Mouse (Mus musculus) intestine, embryonic 14.5 days (tissue): ENCODE results near the gene Creb3l2. TPM values are rescaled to one million over a fixed set of nuclear protein-coding genes. Genes with fewer than 3 reads are reported as not detected.
A peak's percentile ranks its signal among the peaks of the same experiment; 100 is the strongest.

ENCODE experiments used
- ATAC-seq: fragments of 200-750 bp; cut with Nextera tagmentation; replicated peaks from 2 replicates; pipeline ENCODE4 v1.8.0; 2017; ENCODE audit warnings: low read depth, moderate number of reproducible peaks, moderate TSS enrichment, moderate library complexity; ENCODE audit not compliant: low FRiP score, low TSS enrichment
- DNase-seq: peaks from one replicate; pipeline ENCODE4 v3.0.0-alpha.2; 2018; ENCODE audit warnings: low spot score
- H3K27ac ChIP-seq: fragments of 300-500 bp; sonication (generic); 2 replicates; pipeline ENCODE4 v1.5.1; 2014; ENCODE audit warnings: low read depth, mild to moderate bottlenecking, control low read depth
- H3K27me3 ChIP-seq: fragments of 300-500 bp; sonication (generic); replicated peaks from 2 replicates; pipeline ENCODE4 v1.6.1; 2014; ENCODE audit warnings: low read length, control low read depth; ENCODE audit not compliant: control insufficient read depth, insufficient read depth
- H3K36me3 ChIP-seq: fragments of 300-500 bp; sonication (generic); 2 replicates; pipeline ENCODE4 v1.6.1; 2014; ENCODE audit warnings: low read length, control low read depth; ENCODE audit not compliant: control insufficient read depth, insufficient read depth
- H3K4me1 ChIP-seq: fragments of 300-500 bp; sonication (generic); replicated peaks from 2 replicates; pipeline ENCODE4 v1.6.1; 2014; ENCODE audit warnings: low read length, control low read depth, mixed read lengths; ENCODE audit not compliant: control insufficient read depth, insufficient read depth
- H3K4me2 ChIP-seq: fragments of 300-500 bp; sonication (generic); 2 replicates; pipeline ENCODE4 v1.6.1; 2014; ENCODE audit warnings: low read length
- H3K4me3 ChIP-seq: fragments of 300-500 bp; sonication (generic); 2 replicates; pipeline ENCODE4 v1.5.1; 2014; ENCODE audit warnings: low read depth, low read length, control low read depth, mixed read lengths
- H3K9ac ChIP-seq: fragments of 300-500 bp; sonication (generic); 2 replicates; pipeline ENCODE4 v1.6.1; 2014; ENCODE audit warnings: mild to moderate bottlenecking, low read length
- H3K9me3 ChIP-seq: fragments of 300-500 bp; sonication (generic); 2 replicates; pipeline ENCODE4 v1.6.1; 2016; ENCODE audit warnings: low read length, control low read depth; ENCODE audit not compliant: control insufficient read depth
- WGBS: fragments of 180-500 bp; shearing (Covaris S2); extraction: QIAGEN DNeasy Blood & Tissue Kit; methylation state at CpG from one replicate; pipeline ENCODE4 v1.1.7; 2014; 5-methylcytosine and 5-hydroxymethylcytosine counted together
- polyA plus RNA-seq: library from polyadenylated mRNA; unstranded; fragments of >200 nt; fragmentation: Nextera tagmentation; extraction: Ambion mirVana; gene quantifications from 2 replicates; pipeline ENCODE4 v1.2.1, GENCODE M21; 2014

The Creb3l2 gene
- polyA plus RNA-seq, 1 experiment from 2014 or later = 22.9 TPM

DNA sequence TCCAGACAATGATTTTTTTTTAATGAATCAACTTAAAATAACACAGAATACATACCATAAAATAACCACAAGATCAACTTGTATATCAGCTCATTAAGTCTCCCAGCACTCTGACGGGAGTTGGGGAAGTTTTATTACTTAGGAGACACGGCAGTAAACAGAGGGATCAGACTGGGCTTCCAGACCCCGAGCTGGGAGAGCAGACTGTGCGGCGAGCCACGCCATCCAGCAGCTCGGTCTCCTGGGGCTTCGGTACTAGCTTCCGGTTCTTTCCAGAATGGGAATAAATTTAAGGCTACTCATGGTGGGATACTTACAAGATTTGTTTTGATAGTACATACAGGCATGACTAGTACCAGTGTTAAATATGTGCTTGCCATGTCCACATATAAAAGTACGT, 109.1 kb downstream of the Creb3l2 start:
- Histone ChIP-seq H3K4me3 (no peak overlapping the region), H3K27me3 (no peaks in the 10 kb centered on the region), H3K4me1 (peaks cover 5% of the 10 kb centered on the region; the same call in 1 of the 2 replicates), H3K36me3 (peaks cover 62% of the 10 kb centered on the region), H3K27ac (no peak overlapping the region), H3K4me2 (no peak overlapping the region), H3K9me3 (no peaks in the 10 kb centered on the region), H3K9ac (no peak overlapping the region)
- 0 out of 2 replicates have a peak, but pooled peaks have one; percentile 41 for ATAC-seq
- 51% methylated on average over 10 of the region's 10 CpGs for WGBS
- no peak for DNase-seq

DNA sequence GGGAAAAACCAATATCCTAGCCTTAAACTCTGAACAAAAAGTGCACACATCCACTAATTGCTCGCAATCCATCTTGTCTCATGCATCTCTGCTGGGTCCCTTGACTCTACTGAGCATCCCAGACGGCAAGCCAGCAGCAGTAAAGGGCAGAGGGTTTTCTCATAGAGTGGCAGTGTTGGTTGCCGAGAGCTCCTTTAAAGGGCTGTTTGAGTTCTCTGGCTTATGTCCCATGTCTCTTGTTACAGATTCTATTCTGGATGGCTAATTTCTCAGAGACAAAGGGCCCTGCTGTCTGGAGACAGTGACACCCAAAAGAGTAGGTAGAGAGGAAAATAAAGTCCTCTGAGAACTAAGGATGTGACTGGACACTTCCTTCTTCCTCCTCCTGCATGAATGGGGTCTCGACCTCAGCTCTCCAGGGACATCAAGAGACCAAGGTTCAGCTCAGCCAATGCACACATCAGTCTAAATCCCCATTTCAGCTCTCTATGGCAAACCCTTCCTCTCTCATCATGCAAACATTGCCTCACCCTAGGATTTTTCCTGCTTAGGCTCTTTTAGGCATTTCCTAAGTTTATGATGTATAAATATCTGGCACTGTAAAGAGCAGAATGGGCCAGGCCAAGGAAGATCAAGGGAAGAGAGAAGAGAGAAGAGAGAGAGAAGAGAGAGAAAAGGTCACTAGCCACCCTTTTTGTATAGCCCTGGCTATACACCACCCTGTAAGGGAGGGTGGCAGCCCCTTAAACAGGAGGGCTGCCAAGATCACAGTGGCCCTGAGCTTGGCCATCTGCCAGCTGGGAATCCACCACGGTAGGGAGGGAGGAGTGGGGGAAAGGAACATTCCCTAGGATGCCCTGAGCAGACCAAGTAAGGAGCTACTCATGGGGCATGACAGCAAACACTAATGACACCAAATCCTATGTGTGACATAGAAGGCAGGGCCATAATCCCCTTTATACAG, 111.8 kb downstream of the Creb3l2 start:
- no peak overlapping the region for H3K4me3 ChIP-seq
- no peaks in the 10 kb centered on the region for H3K9me3 ChIP-seq
- peaks cover 11% of the 10 kb centered on the region for H3K4me1 ChIP-seq
- peaks cover 45% of the 10 kb centered on the region for H3K36me3 ChIP-seq
- H3K27me3 ChIP-seq = no peaks in the 10 kb centered on the region
- peak overlapping the region; percentile 57; the same call in 1 of the 2 replicates for H3K27ac ChIP-seq
- ATAC-seq (no peak; the same call in 1 of the 2 replicates), DNase-seq (no peak)
- WGBS = 49% methylated on average over 5 of the region's 5 CpGs
- H3K9ac ChIP-seq = no peak overlapping the region
- H3K4me2 ChIP-seq = no peak overlapping the region

DNA sequence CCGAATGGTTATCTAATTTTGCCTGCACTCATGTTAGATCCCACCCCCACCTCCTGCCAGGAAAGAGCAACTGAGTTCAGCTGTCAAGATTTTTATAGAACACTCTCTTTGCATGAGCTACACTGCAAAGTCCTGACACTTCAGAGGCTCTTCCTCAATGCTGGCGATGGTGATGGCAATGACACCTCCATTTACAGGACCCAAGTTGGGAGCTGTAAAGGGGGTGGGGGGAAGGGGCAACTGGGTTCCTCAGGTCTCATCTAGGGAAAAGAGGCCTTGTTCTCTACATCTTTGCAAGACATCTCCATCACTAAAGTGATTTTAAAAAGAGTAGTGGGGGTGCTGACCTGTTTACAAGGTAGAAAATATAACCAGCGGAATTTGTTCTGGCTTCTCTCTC, 112.6 kb downstream of the Creb3l2 start:
- Histone ChIP-seq H3K9me3 (no peaks in the 10 kb centered on the region), H3K4me2 (no peak overlapping the region), H3K36me3 (peaks cover 37% of the 10 kb centered on the region), H3K9ac (no peak overlapping the region), H3K27me3 (no peaks in the 10 kb centered on the region), H3K4me3 (no peak overlapping the region), H3K27ac (no peak overlapping the region; the same call in 1 of the 2 replicates), H3K4me1 (peaks cover 11% of the 10 kb centered on the region)
- no peak for ATAC-seq
- WGBS = 78% methylated on average over 3 of the region's 3 CpGs
- no peak for DNase-seq

DNA sequence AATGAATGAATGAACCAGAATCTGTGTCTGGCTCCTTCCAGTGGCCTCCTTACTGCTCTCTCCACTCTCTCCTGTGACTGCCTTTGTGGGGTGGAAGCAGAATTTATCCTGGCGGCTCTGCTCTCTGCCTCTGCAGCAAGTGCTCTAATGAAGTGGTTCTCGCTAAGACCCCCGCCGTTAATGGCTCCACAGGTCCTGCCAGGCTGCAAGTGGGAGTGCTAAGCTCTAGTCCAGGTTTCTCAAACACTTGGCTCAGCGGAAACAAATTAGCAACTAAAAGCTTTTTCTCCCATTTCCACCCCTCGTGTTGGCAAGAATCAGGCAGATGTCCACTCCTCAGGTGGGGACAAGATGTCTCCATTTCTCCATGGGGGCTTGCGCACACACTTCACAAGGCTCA, 113.3 kb downstream of the Creb3l2 start:
- Histone ChIP-seq H3K4me2 (no peak overlapping the region), H3K4me3 (no peak overlapping the region), H3K36me3 (peaks cover 30% of the 10 kb centered on the region), H3K9ac (no peak overlapping the region), H3K4me1 (peaks cover 11% of the 10 kb centered on the region), H3K27me3 (no peaks in the 10 kb centered on the region), H3K27ac (no peak overlapping the region), H3K9me3 (no peaks in the 10 kb centered on the region)
- 61% methylated on average over 7 of the region's 7 CpGs for WGBS
- ATAC-seq (no peak), DNase-seq (no peak)

DNA sequence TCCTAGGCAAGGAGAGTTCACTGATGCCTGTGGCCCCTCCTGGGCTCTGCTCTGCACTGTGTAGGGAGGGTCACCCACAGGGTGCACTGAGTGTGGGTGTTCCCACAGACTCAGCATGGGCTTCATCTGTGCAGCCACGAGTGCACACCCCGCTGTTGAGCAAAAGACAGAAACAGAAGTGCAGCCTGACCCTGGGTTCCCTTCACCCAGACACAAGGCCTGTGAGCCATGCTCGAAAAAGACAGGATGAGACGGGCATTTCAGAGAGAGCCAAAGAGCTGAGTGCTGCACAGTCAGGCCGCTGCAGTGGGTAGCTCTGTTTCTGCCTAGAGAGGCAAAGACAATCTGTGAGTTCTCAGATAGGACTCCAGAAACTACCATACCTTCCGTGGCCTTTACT, 114.4 kb downstream of the Creb3l2 start:
- H3K27ac ChIP-seq = no peak overlapping the region
- 60% methylated on average over 6 of the region's 6 CpGs for WGBS

DNA sequence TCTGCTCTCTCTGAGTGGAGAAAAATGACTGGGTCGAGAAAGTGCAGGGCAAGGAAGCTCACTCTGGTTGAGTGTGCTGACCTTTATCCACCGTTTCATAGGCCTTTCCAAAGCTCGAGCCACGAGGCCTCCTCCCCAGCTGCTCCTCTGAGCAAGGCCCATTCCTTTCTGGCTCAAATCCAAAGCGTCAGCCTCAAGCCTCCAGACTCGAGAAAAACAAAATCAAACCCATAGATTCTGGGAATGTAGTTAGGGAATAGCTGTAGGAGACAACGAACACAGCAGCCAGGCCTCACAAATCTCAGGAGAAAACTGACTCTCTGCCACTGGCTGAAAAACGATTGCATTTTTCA, 115.4 kb downstream of the Creb3l2 start:
- DNase-seq = no peak
- 30% methylated on average over 8 of the region's 8 CpGs for WGBS

More for the DNA sequence above, 114.4 kb downstream of the Creb3l2 start:
- Histone ChIP-seq H3K9ac (no peak overlapping the region), H3K4me1 (peaks cover 11% of the 10 kb centered on the region), H3K4me3 (no peak overlapping the region), H3K36me3 (peaks cover 21% of the 10 kb centered on the region; the same call in 1 of the 2 replicates), H3K27me3 (no peaks in the 10 kb centered on the region), H3K4me2 (no peak overlapping the region), H3K9me3 (no peaks in the 10 kb centered on the region)
- ATAC-seq = no peak
- no peak for DNase-seq

DNA sequence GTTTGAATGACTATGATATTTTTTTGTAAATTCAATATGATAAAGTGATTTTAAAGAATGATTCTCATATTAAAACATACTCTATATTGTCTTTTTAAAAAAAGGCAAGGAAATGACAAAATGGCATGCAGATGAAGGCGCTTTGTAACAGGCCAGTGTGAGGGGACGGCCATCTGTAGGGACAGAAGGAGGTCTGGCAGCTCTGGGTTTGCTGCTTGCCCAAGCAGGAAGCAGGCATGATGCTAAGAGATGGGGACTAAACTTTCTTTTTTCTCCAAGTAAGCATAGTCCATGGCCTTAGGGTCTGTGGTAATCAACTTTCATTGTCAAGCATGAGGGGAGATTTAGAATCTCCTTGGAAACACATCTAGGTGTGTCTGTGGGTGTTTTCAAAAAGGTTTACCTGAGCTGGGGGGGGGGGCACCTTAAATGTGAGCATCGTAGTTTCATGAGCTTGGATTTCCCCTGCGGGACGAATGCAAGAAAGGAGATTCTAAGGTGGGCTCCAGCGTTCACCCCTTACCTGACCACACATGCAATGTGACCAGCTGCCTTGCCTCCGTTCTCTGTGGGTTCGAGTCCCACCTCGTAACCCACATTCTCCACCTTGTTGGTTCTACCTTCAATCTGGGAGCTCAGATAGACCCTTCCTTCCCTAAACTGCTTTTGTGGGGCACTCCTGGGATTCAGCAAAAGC, 115.9 kb downstream of the Creb3l2 start:
- peak overlapping the region; percentile 57; the same call in 1 of the 2 replicates for H3K27ac ChIP-seq
- H3K9ac ChIP-seq = no peak overlapping the region

More for the DNA sequence above, 115.4 kb downstream of the Creb3l2 start:
- H3K4me1 ChIP-seq = peaks cover 11% of the 10 kb centered on the region
- peak overlapping the region; percentile 57; the same call in 1 of the 2 replicates for H3K27ac ChIP-seq
- H3K27me3 ChIP-seq = no peaks in the 10 kb centered on the region
- no peak for ATAC-seq
- peaks cover 12% of the 10 kb centered on the region; the same call in 1 of the 2 replicates for H3K36me3 ChIP-seq
- H3K9me3 ChIP-seq = no peaks in the 10 kb centered on the region
- no peak overlapping the region for H3K4me3 ChIP-seq
- H3K4me2 ChIP-seq = no peak overlapping the region
- no peak overlapping the region for H3K9ac ChIP-seq

DNA sequence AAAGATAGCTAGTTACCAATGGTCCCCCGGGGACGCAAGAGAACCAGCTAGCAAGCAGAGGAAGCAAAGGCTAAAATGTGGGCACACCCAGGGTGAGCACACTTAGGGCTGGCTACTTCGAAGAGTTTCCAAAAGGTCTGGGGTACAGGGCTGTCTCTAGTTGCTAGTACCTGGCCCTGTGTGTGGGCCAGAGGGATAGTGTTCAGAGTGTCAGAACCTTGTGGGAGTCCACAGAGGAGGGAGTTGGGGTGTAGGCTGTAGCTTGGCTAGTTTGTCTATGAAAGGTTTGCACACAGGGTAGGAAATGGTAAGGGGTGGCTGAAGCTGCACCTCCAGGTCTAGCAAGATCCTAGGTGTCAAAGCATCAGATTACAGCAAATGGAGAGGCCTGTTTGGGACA, 116.9 kb downstream of the Creb3l2 start:
- Histone ChIP-seq H3K9me3 (no peaks in the 10 kb centered on the region), H3K4me2 (no peak overlapping the region), H3K4me3 (no peak overlapping the region), H3K27ac (no peak overlapping the region), H3K9ac (no peak overlapping the region), H3K36me3 (0 out of 2 replicates have a peak, but pooled peaks cover 2% of the 10 kb centered on the region), H3K4me1 (peaks cover 6% of the 10 kb centered on the region), H3K27me3 (no peaks in the 10 kb centered on the region)
- ATAC-seq (no peak), DNase-seq (no peak)
- WGBS = 88% methylated on average over 3 of the region's 3 CpGs

More for the DNA sequence above, 115.9 kb downstream of the Creb3l2 start:
- DNase-seq = no peak
- WGBS = 92% methylated on average over 9 of the region's 9 CpGs
- Histone ChIP-seq H3K4me2 (no peak overlapping the region), H3K4me1 (peaks cover 11% of the 10 kb centered on the region), H3K36me3 (peaks cover 7% of the 10 kb centered on the region; the same call in 1 of the 2 replicates), H3K27me3 (no peaks in the 10 kb centered on the region), H3K4me3 (no peak overlapping the region), H3K9me3 (no peaks in the 10 kb centered on the region)
- ATAC-seq = no peak
